Mouse (Mus musculus): Measurements from ENCODE around the gene Cers2. TPM values are rescaled to one million over a fixed set of nuclear protein-coding genes. Genes with fewer than 3 reads are reported as not detected.

The Cers2 gene
- polyA plus RNA-seq, 1 experiment from 2014 or later = 118 TPM

DNA sequence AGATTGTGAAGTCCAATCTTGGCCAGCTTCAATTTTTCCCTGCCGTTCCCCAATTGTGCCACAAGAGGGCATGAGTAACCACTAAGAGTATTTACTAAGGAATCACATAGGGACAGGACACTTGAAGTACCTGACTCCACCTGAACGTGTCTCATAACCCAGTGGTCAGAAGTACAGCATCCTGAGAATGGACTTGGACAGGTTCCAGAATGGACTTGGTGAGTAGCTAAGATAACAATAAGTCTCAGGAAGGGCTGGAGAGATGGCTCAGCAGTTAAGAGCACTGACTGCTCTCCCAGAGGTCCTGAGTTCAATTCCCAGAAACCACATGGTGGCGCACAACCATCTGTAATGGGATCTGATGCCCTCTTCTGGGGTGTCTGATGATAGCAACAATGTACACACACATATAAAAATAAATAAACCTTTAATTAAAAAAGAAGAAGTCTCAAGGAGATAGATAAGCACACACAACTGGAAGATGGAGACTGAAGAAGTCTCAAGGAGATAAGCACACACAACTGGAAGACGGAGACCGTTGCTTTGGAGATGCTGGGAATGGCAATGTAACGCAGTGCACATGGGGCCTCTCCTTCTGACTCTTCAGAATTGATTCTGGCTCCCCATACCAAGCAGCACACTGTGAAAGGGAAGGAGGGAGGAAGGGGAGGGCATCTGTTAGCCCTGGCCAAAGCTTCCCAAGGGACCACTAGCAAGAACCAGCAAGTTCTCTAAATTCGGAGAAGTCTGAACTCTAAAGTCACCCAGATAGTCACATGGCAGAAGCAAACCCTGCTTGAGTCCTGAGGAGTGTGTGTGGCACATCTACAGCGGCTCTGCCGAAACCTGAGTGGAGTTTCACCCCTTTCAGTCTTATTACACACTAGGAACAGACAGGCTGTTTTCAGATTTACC lies 3.4 kb upstream of the Cers2 start:
- no peak for ATAC-seq (ENCODE audit: insufficient number of reproducible peaks, insufficient read depth, low FRiP score, low read depth)
- no peaks in the 10 kb centered on the region for H3K9me3 ChIP-seq (ENCODE audit: control insufficient read depth, low read length)
- H3K36me3 ChIP-seq (ENCODE audit: control insufficient read depth, insufficient read depth, low read length) = no peaks in the 10 kb centered on the region
- no peak overlapping the region for H3K27ac ChIP-seq (replicated peaks in 1 of 2; ENCODE audit: control insufficient read depth in 1 of 2, insufficient read depth in 1 of 2, low read depth in 2 of 2, low read length in 2 of 2)
- H3K9ac ChIP-seq (ENCODE audit: low read length) = no peak overlapping the region
- H3K4me1 ChIP-seq (ENCODE audit: control insufficient read depth in 2 of 2, insufficient read depth in 2 of 2, low read length in 2 of 2) = peaks cover 8 to 11% of the 10 kb centered on the region in 2 experiments
- H3K4me2 ChIP-seq (ENCODE audit: low read length) = no peak overlapping the region
- WGBS = 64% methylated on average over 9 of the region's 9 CpGs
- no peak overlapping the region for H3K4me3 ChIP-seq (ENCODE audit: control insufficient read depth in 1 of 2, insufficient read depth in 1 of 2, low read depth in 1 of 2, low read length in 2 of 2)
- no peaks in the 10 kb centered on the region for H3K27me3 ChIP-seq (ENCODE audit: control insufficient read depth, insufficient read depth, low read length)

DNA sequence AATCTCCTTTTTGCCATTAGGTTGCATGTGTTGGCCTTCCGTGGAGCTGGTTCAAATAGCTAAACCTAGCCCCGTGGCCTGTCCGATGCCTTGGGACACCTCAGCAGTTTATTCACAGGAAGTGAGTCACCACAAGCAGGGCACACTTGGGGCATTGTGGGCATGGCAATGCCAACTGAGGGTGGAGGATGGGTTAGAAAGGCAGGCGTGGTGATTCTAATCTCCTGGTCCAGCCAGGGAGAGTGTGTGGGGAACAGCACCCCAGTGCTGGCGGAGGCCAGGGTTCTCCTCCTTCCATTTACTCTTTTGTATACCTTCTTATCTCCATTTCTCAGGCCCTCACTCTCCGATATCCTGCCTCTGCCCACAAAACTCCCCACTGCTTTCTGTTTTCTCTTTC lies 2.0 kb upstream of the Cers2 start:
- no peak for ATAC-seq (ENCODE audit: insufficient number of reproducible peaks, insufficient read depth, low FRiP score, low read depth)
- Histone ChIP-seq H3K27ac (replicated peaks in 1 of 2; ENCODE audit: control insufficient read depth in 1 of 2, insufficient read depth in 1 of 2, low read depth in 2 of 2, low read length in 2 of 2) (no peak overlapping the region), H3K4me3 (ENCODE audit: control insufficient read depth in 1 of 2, insufficient read depth in 1 of 2, low read depth in 1 of 2, low read length in 2 of 2) (no peak overlapping the region), H3K4me2 (ENCODE audit: low read length) (no peak overlapping the region), H3K9ac (ENCODE audit: low read length) (no peak overlapping the region), H3K27me3 (ENCODE audit: control insufficient read depth, insufficient read depth, low read length) (no peaks in the 10 kb centered on the region), H3K36me3 (ENCODE audit: control insufficient read depth, insufficient read depth, low read length) (no peaks in the 10 kb centered on the region), H3K9me3 (ENCODE audit: control insufficient read depth, low read length) (no peaks in the 10 kb centered on the region), H3K4me1 (ENCODE audit: control insufficient read depth in 2 of 2, insufficient read depth in 2 of 2, low read length in 2 of 2) (peaks cover 14 to 17% of the 10 kb centered on the region in 2 experiments)
- WGBS = 60% methylated on average over 6 of the region's 6 CpGs

DNA sequence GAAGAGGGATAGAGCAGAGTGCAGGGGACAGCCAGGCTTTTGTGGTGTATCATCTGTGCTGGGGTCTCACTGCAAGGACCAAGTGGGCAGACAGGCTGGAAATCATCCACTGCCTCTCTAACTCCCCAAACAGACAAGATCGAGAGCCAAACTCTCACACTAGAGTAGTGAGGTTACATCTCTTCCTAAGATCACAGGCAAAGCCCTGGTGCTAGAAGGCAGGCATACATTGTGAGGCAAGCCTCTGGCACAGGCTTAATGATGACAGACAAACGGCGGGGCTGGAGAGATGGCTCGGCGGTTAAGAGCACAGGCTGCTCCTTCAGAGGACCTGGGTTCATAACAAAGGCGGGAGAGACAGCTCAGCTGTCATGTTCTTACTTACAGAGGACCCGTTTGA lies 1.1 kb upstream of the Cers2 start:
- H3K4me1 ChIP-seq (ENCODE audit: control insufficient read depth in 2 of 2, insufficient read depth in 2 of 2, low read length in 2 of 2) = peaks cover 21 to 26% of the 10 kb centered on the region in 2 experiments
- H3K36me3 ChIP-seq (ENCODE audit: control insufficient read depth, insufficient read depth, low read length) = no peaks in the 10 kb centered on the region
- ATAC-seq (ENCODE audit: insufficient number of reproducible peaks, insufficient read depth, low FRiP score, low read depth) = no peak
- WGBS = 51% methylated on average over 7 of the region's 7 CpGs
- no peak overlapping the region for H3K9ac ChIP-seq (ENCODE audit: low read length)
- H3K4me2 ChIP-seq (ENCODE audit: low read length) = no peak overlapping the region
- no peaks in the 10 kb centered on the region for H3K9me3 ChIP-seq (ENCODE audit: control insufficient read depth, low read length)
- no peak overlapping the region for H3K27ac ChIP-seq (replicated peaks in 1 of 2; ENCODE audit: control insufficient read depth in 1 of 2, insufficient read depth in 1 of 2, low read depth in 2 of 2, low read length in 2 of 2)
- no peak overlapping the region for H3K4me3 ChIP-seq (ENCODE audit: control insufficient read depth in 1 of 2, insufficient read depth in 1 of 2, low read depth in 1 of 2, low read length in 2 of 2)
- H3K27me3 ChIP-seq (ENCODE audit: control insufficient read depth, insufficient read depth, low read length) = no peaks in the 10 kb centered on the region

DNA sequence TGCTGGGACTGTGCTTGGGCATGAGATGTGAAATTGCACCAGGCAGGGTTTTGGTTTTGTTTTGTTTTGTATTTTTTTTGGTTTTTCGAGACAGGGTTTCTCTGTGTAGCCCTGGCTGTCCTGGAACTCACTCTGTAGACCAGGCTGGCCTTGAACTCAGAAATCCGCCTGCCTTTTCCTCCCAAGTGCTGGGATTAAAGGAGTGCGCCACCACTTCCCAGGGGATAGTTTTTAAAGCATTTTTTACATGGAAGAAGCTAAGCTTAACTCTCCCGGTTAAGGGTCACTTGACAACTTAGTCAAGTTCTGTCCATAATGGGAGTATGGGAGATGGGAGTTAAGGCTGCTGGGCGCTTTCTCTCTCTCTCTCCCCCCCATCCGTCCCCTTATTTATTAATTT lies 516 bp upstream of the Cers2 start:
- H3K4me2 ChIP-seq (ENCODE audit: low read length) = peak overlapping the region; percentile 88
- WGBS = 67% methylated on average over 6 of the region's 6 CpGs
- H3K27ac ChIP-seq (replicated peaks in 1 of 2; ENCODE audit: control insufficient read depth in 1 of 2, insufficient read depth in 1 of 2, low read depth in 2 of 2, low read length in 2 of 2) = 0 out of 4 replicates have a peak overlapping the region, but pooled peaks of 1 of the 2 experiments have one; percentile 95
- H3K9ac ChIP-seq (ENCODE audit: low read length) = peak overlapping the region; percentile 99
- H3K27me3 ChIP-seq (ENCODE audit: control insufficient read depth, insufficient read depth, low read length) = no peaks in the 10 kb centered on the region
- no peaks in the 10 kb centered on the region for H3K9me3 ChIP-seq (ENCODE audit: control insufficient read depth, low read length)
- H3K4me3 ChIP-seq (ENCODE audit: control insufficient read depth in 1 of 2, insufficient read depth in 1 of 2, low read depth in 1 of 2, low read length in 2 of 2) = peak overlapping the region in 1 of 2 experiments; percentile 96; a peak in 3 of 4 replicates
- peaks cover 27 to 32% of the 10 kb centered on the region in 2 experiments for H3K4me1 ChIP-seq (ENCODE audit: control insufficient read depth in 2 of 2, insufficient read depth in 2 of 2, low read length in 2 of 2)
- ATAC-seq (ENCODE audit: insufficient number of reproducible peaks, insufficient read depth, low FRiP score, low read depth) = no peak
- H3K36me3 ChIP-seq (ENCODE audit: control insufficient read depth, insufficient read depth, low read length) = no peaks in the 10 kb centered on the region

DNA sequence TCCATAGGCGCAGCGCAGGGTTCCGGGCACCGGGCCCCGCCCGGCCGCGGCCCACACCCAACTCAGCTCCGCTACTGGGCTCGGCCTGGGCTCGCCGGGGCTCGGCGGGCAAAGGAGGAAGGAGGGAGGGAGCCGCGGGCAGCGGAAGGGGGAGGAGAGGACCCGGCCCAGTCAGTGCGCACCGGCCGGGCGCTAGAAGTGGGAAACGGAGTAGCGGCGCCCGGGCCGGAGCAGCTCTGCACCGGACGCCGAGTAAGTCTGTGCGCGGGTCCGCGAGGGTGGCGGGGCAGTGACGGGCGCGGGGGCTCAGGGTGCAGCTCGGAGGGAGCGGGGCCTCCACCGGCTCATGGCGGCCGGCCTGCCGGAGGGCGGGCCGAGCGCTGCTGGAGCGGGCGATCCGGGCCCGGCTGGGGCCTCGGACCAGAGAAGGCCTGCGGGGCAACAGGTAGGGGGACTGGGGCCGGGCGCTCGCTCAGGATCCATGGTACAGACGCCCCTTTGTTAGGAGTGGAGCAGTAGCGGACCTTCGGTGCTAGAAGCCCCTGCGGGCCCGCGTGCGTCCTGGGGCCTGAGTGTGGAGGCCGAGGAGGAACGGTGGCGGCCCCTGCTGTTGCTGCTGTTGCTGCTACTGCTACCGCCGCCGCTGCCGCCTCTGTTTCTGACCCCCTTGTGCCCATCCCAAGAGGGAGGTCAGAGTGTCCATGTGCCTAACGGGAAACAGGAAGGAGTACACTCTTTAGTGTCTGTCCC lies 678 bp downstream of the Cers2 start:
- peak overlapping the region; percentile 89 to 95 for H3K27ac ChIP-seq (replicated peaks in 1 of 2; ENCODE audit: control insufficient read depth in 1 of 2, insufficient read depth in 1 of 2, low read depth in 2 of 2, low read length in 2 of 2)
- H3K27me3 ChIP-seq (ENCODE audit: control insufficient read depth, insufficient read depth, low read length) = no peaks in the 10 kb centered on the region
- peak overlapping the region; percentile 81 to 96 for H3K4me3 ChIP-seq (ENCODE audit: control insufficient read depth in 1 of 2, insufficient read depth in 1 of 2, low read depth in 1 of 2, low read length in 2 of 2)
- peak; percentile 93 for ATAC-seq (ENCODE audit: insufficient number of reproducible peaks, insufficient read depth, low FRiP score, low read depth)
- H3K4me1 ChIP-seq (ENCODE audit: control insufficient read depth in 2 of 2, insufficient read depth in 2 of 2, low read length in 2 of 2) = peaks cover 29 to 35% of the 10 kb centered on the region in 2 experiments
- peak overlapping the region; percentile 99 for H3K9ac ChIP-seq (ENCODE audit: low read length)
- peak overlapping the region; percentile 88 for H3K4me2 ChIP-seq (ENCODE audit: low read length)
- H3K36me3 ChIP-seq (ENCODE audit: control insufficient read depth, insufficient read depth, low read length) = peaks cover 7% of the 10 kb centered on the region
- WGBS = under 1% methylated on average over 70 of the region's 71 CpGs
- H3K9me3 ChIP-seq (ENCODE audit: control insufficient read depth, low read length) = no peaks in the 10 kb centered on the region

DNA sequence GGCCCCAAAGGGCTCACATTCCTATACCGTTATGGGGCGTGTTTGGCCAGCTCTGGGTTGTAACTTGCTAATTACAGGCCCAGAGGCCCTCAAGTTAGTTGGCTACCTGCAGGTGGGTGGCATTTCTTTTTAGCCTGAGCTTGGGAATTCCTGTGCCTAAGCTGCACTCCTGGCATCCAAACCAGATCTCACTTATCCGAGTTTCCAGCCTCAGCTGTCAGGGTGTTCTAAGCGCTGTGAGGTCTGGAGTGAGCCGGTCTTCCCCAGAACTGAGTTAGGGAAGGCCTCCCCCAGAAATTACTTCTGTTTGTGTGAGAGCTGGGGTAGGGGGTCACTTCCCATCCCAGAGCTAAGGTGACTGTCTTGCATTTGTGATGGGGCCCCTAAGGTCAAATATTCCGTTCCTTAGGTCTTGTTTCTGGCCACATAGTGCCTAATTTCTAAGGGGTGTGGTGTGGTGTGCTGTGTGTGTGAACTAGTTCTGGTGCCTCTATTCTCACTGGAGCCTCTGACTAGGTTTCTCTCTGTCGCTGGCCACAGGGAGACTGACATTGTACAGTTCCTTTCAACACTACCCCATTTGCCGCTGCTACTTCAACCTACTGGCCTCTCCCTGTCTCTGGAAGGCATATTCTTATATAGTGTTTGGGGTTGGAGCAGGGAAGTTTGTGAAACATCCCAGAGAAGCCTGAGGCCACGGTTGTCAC lies 1.4 kb downstream of the Cers2 start:
- Histone ChIP-seq H3K9me3 (ENCODE audit: control insufficient read depth, low read length) (no peaks in the 10 kb centered on the region), H3K27ac (replicated peaks in 1 of 2; ENCODE audit: control insufficient read depth in 1 of 2, insufficient read depth in 1 of 2, low read depth in 2 of 2, low read length in 2 of 2) (peak overlapping the region; percentile 89 to 95), H3K4me3 (ENCODE audit: control insufficient read depth in 1 of 2, insufficient read depth in 1 of 2, low read depth in 1 of 2, low read length in 2 of 2) (peak overlapping the region; percentile 81 to 96), H3K4me2 (ENCODE audit: low read length) (peak overlapping the region; percentile 88), H3K4me1 (ENCODE audit: control insufficient read depth in 2 of 2, insufficient read depth in 2 of 2, low read length in 2 of 2) (peaks cover 29 to 35% of the 10 kb centered on the region in 2 experiments), H3K27me3 (ENCODE audit: control insufficient read depth, insufficient read depth, low read length) (no peaks in the 10 kb centered on the region), H3K36me3 (ENCODE audit: control insufficient read depth, insufficient read depth, low read length) (peaks cover 14% of the 10 kb centered on the region), H3K9ac (ENCODE audit: low read length) (peak overlapping the region; percentile 99)
- 3% methylated on average over 9 of the region's 9 CpGs for WGBS
- ATAC-seq (ENCODE audit: insufficient number of reproducible peaks, insufficient read depth, low FRiP score, low read depth) = no peak; the same call in 1 of the 2 replicates

DNA sequence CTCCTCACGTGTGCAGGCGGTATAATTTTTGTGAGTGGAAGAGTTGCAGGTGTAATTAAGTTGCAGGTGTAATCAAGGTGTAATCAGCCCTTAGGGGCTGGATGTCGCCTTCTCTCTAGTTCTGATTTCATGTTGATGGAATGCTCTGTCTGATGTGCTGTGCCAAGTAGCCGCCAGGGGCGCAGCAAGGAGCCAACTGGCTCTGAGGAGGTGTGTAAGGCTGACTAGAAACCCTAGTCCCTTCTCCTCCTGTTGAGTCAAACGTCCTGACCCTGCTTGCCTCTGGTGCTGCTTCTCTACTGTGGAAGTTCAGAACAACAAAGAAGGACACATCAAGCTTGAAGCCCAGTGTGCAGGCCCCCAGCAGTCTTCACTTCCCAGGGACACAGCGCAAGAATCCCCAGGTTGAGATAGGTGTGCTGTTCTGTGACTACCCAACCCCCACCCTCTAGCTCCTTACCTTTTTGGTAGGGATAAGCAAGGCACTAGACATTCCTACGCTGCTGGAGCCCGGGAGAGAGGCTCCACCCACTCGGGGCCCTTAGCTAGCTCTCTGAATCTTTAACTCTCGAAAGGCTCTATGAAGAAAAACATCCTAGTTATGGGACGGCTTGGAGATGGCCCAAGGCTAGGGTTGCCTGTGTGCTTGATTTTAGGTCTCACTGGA lies 3.0 kb downstream of the Cers2 start:
- Histone ChIP-seq H3K36me3 (ENCODE audit: control insufficient read depth, insufficient read depth, low read length) (peaks cover 29% of the 10 kb centered on the region), H3K4me2 (ENCODE audit: low read length) (peak overlapping the region; percentile 88), H3K27ac (replicated peaks in 1 of 2; ENCODE audit: control insufficient read depth in 1 of 2, insufficient read depth in 1 of 2, low read depth in 2 of 2, low read length in 2 of 2) (peak overlapping the region; percentile 76 to 82), H3K27me3 (ENCODE audit: control insufficient read depth, insufficient read depth, low read length) (no peaks in the 10 kb centered on the region), H3K4me1 (ENCODE audit: control insufficient read depth in 2 of 2, insufficient read depth in 2 of 2, low read length in 2 of 2) (peaks cover 29 to 35% of the 10 kb centered on the region in 2 experiments), H3K9me3 (ENCODE audit: control insufficient read depth, low read length) (no peaks in the 10 kb centered on the region), H3K4me3 (ENCODE audit: control insufficient read depth in 1 of 2, insufficient read depth in 1 of 2, low read depth in 1 of 2, low read length in 2 of 2) (peak overlapping the region; percentile 8 to 9; a peak in 2 of 4 replicates), H3K9ac (ENCODE audit: low read length) (peak overlapping the region; percentile 42)
- WGBS = 10% methylated on average over 12 of the region's 12 CpGs
- no peak for ATAC-seq (ENCODE audit: insufficient number of reproducible peaks, insufficient read depth, low FRiP score, low read depth)
